Mouse (Mus musculus): ENCODE data around the gene Cry1. TPM values are rescaled to one million over a fixed set of nuclear protein-coding genes. Genes with fewer than 3 reads are reported as not detected.

Gene Cry1
- polyA plus RNA-seq, 1 experiment from 2014 or later: 27.1 TPM

DNA sequence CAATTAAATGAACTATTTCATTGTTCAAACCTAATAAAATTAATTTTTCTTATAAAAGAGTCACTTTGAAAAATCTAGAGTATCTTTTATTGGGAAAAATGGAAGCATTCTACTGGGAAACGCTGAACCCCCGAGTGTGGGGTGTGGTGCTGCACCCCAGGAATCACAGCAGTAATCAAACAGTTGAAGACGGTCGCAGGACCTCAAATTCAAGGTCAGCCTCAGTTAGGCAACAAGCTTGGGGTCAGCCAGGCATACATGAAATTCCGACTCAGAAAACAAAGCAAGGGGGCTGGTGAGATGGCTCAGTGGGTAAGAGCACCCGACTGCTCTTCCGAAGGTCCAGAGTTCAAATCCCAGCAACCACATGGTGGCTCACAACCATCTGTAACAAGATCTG, 27.4 kb downstream of the Cry1 start:
- WGBS: 91% methylated on average over 7 of the region's 7 CpGs
- Histone ChIP-seq H3K4me1 (no peaks in the 10 kb centered on the region), H3K27me3 (no peaks in the 10 kb centered on the region), H3K27ac (no peak overlapping the region), H3K4me3 (no peak overlapping the region), H3K9ac (no peak overlapping the region), H3K4me2 (no peak overlapping the region), H3K36me3 (ENCODE audit: poor library complexity, severe bottlenecking) (no peaks in the 10 kb centered on the region), H3K9me3 (replicated peaks) (no peaks in the 10 kb centered on the region)
- ATAC-seq: no peak

DNA sequence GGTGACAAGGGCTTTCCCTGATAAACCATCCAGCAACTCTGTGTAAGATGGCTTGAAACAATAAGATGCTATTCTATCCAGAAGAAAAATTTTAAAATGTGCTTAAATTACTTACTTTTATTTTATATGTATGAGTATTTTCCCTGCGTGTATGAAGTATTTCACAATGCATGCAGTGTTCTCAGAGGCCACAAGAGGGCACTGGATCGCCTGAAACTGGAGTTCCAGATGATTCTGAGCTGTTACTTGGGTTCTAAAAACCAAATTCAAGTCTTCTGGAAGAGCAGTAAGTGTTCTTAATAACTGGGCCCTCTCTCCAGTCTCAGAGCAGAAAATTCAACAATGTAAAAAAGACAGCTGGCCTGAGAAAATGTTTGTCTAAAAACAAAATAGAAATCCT, 30.7 kb downstream of the Cry1 start:
- Histone ChIP-seq H3K4me1 (no peaks in the 10 kb centered on the region), H3K27me3 (no peaks in the 10 kb centered on the region), H3K4me2 (no peak overlapping the region), H3K36me3 (ENCODE audit: poor library complexity, severe bottlenecking) (peaks cover 12% of the 10 kb centered on the region; the same call in 1 of the 2 replicates), H3K4me3 (no peak overlapping the region), H3K27ac (no peak overlapping the region), H3K9me3 (replicated peaks) (no peaks in the 10 kb centered on the region), H3K9ac (no peak overlapping the region)
- 11% methylated on average over 2 of the region's 2 CpGs for WGBS
- no peak for ATAC-seq

DNA sequence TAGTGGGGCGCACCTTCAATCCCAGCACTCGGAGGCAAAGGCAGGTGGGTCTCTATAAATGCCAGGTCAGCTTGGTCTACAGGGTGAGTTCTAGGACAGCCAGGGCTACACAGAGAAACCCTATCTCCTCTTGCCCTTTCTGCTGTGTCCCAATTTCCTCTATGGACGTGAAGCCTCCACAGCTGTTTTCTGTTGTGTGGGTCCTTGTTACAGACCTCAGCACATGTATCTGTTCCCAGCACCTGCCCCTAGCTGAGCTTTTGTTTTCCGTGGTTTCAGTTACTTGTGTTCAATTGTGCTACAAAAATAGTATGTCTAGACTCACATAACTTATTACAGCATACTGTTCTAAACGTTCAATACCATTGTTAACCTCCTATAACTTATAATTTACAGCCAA, 35.6 kb downstream of the Cry1 start:
- WGBS: 89% methylated on average over 5 of the region's 5 CpGs
- H3K27ac ChIP-seq: no peak overlapping the region
- ATAC-seq: no peak
- H3K36me3 ChIP-seq (ENCODE audit: poor library complexity, severe bottlenecking): peaks cover 37% of the 10 kb centered on the region
- H3K9ac ChIP-seq: no peak overlapping the region
- no peaks in the 10 kb centered on the region for H3K27me3 ChIP-seq
- no peak overlapping the region for H3K4me2 ChIP-seq
- no peak overlapping the region for H3K4me3 ChIP-seq
- H3K4me1 ChIP-seq: no peaks in the 10 kb centered on the region
- H3K9me3 ChIP-seq (replicated peaks): no peaks in the 10 kb centered on the region

- Histone ChIP-seq H3K36me3 (ENCODE audit: poor library complexity, severe bottlenecking) (peaks cover 61% of the 10 kb centered on the region), H3K9me3 (replicated peaks) (no peaks in the 10 kb centered on the region), H3K4me2 (no peak overlapping the region), H3K27me3 (no peaks in the 10 kb centered on the region), H3K4me1 (no peaks in the 10 kb centered on the region), H3K9ac (no peak overlapping the region), H3K4me3 (no peak overlapping the region), H3K27ac (no peak overlapping the region)
- no peak for ATAC-seq
- WGBS: 94% methylated on average over 14 of the region's 14 CpGs
Measured at GRCm38 (mm10) chr10:85146282-85146681, 38.6 kb downstream of the Cry1 start.

GRCm38 (mm10) chr10:85141465-85141864, 43.4 kb downstream of the Cry1 start:
- Histone ChIP-seq H3K9ac (no peak overlapping the region), H3K36me3 (ENCODE audit: poor library complexity, severe bottlenecking) (peaks cover 44% of the 10 kb centered on the region), H3K27me3 (no peaks in the 10 kb centered on the region), H3K4me2 (no peak overlapping the region), H3K4me1 (no peaks in the 10 kb centered on the region), H3K4me3 (no peak overlapping the region), H3K9me3 (replicated peaks) (no peaks in the 10 kb centered on the region), H3K27ac (no peak overlapping the region)
- no peak for ATAC-seq
- WGBS: 90% methylated on average over 9 of the region's 9 CpGs

DNA sequence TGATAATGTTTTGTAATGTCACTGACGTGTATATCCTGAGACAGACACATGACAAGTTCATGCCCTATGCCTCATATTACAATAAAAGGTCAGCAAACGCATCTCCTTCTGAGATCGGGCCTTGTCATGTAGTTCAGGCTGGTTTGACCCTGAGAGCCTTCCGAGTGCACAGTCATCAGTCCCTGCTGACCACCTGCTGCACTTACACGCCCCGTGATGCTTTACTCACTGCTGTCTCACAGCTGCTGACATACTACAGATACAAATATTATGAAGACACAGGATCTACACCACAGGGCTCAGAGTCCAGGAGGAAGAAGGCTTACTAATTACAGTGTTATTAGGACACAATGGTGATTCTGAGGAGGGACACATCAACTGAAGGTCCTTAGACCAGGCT, 48.3 kb downstream of the Cry1 start:
- Histone ChIP-seq H3K9ac (no peak overlapping the region), H3K9me3 (replicated peaks) (no peaks in the 10 kb centered on the region), H3K36me3 (ENCODE audit: poor library complexity, severe bottlenecking) (peaks cover 23% of the 10 kb centered on the region), H3K4me1 (no peaks in the 10 kb centered on the region), H3K4me3 (no peak overlapping the region), H3K4me2 (no peak overlapping the region), H3K27ac (no peak overlapping the region), H3K27me3 (no peaks in the 10 kb centered on the region)
- WGBS: 92% methylated on average over 6 of the region's 6 CpGs
- no peak for ATAC-seq

DNA sequence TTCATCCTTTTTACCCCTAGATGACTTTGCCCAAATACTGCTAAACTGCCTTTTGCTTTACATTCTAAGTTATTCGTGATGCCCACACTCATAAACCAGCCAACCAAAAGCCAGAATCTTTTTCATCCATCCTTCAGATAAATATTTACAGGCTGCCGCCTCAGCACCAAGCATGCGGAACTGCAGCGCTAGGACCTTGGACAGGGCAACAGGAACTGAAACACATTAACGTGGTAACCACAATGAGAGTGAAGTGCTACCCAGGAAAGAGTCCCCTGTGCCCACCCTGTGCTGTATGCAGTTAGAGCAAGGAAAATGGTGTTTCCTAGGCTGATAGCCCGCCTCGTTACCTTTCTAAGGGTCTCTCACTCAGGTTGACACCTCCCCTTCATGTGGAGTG, 56.4 kb downstream of the Cry1 start:
- Histone ChIP-seq H3K27me3 (no peaks in the 10 kb centered on the region), H3K9ac (peak overlapping the region; percentile 40), H3K4me3 (peak overlapping the region; percentile 74), H3K9me3 (replicated peaks) (no peaks in the 10 kb centered on the region), H3K27ac (0 out of 2 replicates have a peak overlapping the region, but pooled peaks have one; percentile 7), H3K36me3 (ENCODE audit: poor library complexity, severe bottlenecking) (peaks cover 28% of the 10 kb centered on the region), H3K4me2 (peak overlapping the region; percentile 71), H3K4me1 (peaks cover 18% of the 10 kb centered on the region)
- peak; percentile 3 for ATAC-seq
- WGBS: 16% methylated on average over 7 of the region's 7 CpGs

DNA sequence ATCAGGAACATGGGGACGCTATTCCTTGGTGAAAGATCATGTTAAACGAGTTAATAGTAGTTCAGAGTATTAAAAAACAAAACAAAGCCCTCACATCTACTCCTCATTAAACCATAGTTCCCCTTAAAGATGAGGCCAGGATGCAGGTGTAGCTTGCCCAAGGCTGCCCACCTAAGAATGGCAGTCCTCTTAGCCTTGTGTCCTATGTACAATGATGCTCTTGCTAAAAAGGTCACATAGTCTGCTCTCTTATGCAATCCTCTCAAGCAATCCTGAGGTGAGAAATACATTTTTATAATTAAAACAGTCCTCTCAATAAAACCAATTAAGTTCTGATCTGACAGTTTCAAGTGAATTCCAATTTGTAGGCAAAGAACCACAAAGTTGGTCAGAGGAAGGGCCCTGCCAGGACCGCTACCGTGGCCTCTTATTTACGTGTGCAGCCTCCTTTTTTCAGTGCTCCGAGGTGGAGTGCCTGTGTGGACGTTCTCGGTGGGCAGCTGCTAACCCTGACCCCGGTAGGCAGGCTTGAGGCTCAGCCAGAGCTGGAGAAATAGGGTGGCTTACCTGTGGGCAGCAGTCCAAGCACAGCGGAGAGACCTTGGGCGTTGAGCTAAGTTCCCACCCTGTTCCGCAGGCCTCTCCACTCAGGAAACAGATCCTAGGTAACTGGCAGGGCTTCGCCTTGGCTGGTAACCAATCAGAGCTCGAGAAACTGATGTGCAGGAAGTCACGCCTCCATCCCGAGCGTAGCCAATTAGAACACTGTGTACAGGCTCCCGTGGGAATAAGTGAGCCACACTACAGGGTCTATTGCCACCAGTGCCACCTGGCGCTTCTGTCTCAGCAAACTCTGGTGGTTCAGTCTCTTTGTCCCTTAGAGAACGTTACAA, 57.2 kb downstream of the Cry1 start, which contains the start of gene Mterf2:
Gene Mterf2, minus strand, starts transcription at position 633 of the 893 bp plus-strand sequence.
- peaks cover 27% of the 10 kb centered on the region for H3K36me3 ChIP-seq (ENCODE audit: poor library complexity, severe bottlenecking)
- peaks cover 18% of the 10 kb centered on the region for H3K4me1 ChIP-seq
- peak; percentile 100 for ATAC-seq
- H3K9ac ChIP-seq: peak within 1 kb of the TSS; percentile 76
- no peaks in the 10 kb centered on the region for H3K27me3 ChIP-seq
- H3K4me2 ChIP-seq: peak within 1 kb of the TSS; percentile 71
- 7% methylated on average over 20 of the region's 20 CpGs for WGBS
- 0 out of 2 replicates have a peak within 1 kb of the TSS, but pooled peaks have one; percentile 7 for H3K27ac ChIP-seq
- no peaks in the 10 kb centered on the region for H3K9me3 ChIP-seq (replicated peaks)
- peak within 1 kb of the TSS; percentile 74 for H3K4me3 ChIP-seq

- Histone ChIP-seq H3K27me3 (no peaks in the 10 kb centered on the region), H3K9me3 (replicated peaks) (no peaks in the 10 kb centered on the region), H3K27ac (no peak overlapping the region), H3K4me3 (no peak overlapping the region), H3K4me1 (peaks cover 18% of the 10 kb centered on the region), H3K4me2 (no peak overlapping the region), H3K36me3 (ENCODE audit: poor library complexity, severe bottlenecking) (peaks cover 38% of the 10 kb centered on the region), H3K9ac (no peak overlapping the region)
- no peak for ATAC-seq
- 86% methylated on average over 13 of the region's 13 CpGs for WGBS
Measured at GRCm38 (mm10) chr10:85125184-85125583, 59.7 kb downstream of the Cry1 start.

DNA sequence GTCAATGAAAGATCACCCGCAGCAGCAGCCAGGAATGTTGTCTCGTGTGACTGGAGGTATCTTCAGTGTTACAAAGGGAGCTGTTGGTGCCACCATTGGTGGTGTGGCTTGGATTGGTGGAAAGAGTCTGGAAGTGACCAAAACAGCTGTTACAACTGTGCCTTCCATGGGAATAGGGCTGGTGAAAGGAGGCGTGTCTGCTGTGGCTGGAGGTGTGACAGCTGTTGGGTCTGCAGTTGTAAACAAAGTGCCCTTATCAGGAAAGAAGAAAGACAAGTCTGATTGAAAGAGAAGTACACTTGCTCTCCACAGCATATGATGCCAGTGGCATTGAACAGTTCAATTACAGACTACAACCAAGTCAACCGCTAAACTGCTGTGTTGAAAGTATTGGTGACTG, 70.5 kb downstream of the Cry1 start:
- 91% methylated on average over 4 of the region's 4 CpGs for WGBS
- Histone ChIP-seq H3K4me1 (no peaks in the 10 kb centered on the region), H3K27me3 (no peaks in the 10 kb centered on the region), H3K27ac (no peak overlapping the region), H3K9ac (no peak overlapping the region), H3K4me3 (no peak overlapping the region), H3K4me2 (no peak overlapping the region), H3K36me3 (ENCODE audit: poor library complexity, severe bottlenecking) (peaks cover 27% of the 10 kb centered on the region), H3K9me3 (replicated peaks) (no peaks in the 10 kb centered on the region)
- ATAC-seq: no peak

DNA sequence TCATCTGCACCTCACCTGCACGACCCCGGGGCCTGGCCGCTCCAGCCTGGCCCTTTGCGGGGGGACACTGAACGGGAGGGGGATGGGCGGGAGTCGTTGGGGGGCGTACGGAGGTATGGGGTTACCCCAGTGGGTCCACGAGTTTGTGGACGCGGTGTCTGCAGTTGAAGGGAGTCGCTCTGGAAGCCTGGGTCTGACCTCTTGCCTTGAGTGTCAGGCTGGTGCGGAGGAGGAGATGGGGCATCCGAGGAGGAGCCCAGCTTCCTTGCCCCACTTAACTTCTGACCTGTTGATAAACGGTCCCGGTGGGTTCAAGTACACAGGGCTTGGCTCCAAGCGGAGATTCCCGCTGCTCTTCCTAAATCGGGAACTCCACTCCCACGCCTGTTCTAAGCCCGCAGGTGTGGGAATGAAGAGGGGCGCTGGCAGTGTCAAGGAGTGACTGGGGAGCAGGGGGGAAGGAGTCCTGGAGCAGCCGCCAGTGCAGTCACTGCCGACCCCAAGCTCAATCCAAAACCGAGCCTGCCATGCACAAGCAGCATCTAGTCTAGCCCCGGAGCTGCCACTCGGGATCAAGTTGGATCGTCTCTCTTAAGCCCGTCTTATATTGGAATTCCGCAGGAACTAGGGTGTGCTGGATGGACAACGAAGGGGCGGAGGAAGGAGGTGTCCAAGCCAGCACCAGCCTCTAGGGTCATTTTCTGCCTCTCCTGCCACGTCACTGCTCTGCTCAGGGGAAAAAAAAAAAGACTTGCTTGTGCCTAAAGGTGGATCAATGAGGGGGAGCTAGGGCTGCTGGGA, 81.6 kb downstream of the Cry1 start:
- 0 out of 2 replicates have a peak, but pooled peaks have one; percentile 15 for ATAC-seq
- Histone ChIP-seq H3K9ac (peak overlapping the region; percentile 82), H3K27ac (peak overlapping the region; percentile 65; the same call in 1 of the 2 replicates), H3K9me3 (replicated peaks) (no peaks in the 10 kb centered on the region), H3K27me3 (no peaks in the 10 kb centered on the region), H3K4me1 (peaks cover 16% of the 10 kb centered on the region), H3K4me3 (peak overlapping the region; percentile 80), H3K36me3 (ENCODE audit: poor library complexity, severe bottlenecking) (no peaks in the 10 kb centered on the region), H3K4me2 (peak overlapping the region; percentile 98)
- under 1% methylated on average over 34 of the region's 34 CpGs for WGBS

Measured in forebrain, embryonic 13.5 days (tissue).